Mouse (Mus musculus) megakaryocyte, embryonic 14.5 days (primary cell): ENCODE data around the gene Foxn3.

Source experiments
- FLI1 ChIP-seq: IDR thresholded peaks from 2 replicates; pipeline ENCODE4 v1.6.1; 2012; ENCODE audit warnings: low read length, inconsistent platforms, mixed read lengths
- GATA1 ChIP-seq: IDR thresholded peaks from 3 replicates; pipeline ENCODE4 v1.6.1; 2012; ENCODE audit warnings: mixed read lengths, low read length, inconsistent platforms, borderline replicate concordance

GRCm38 (mm10) chr12:99303581-99303980 is 259.8 kb downstream of the Foxn3 start:
- TF ChIP-seq GATA1 = no peak
- no peak for TF ChIP-seq FLI1
